Mouse (Mus musculus) spleen, adult 2 months (tissue): ENCODE data around the gene Hsbp1. TPM values are rescaled to one million over a fixed set of nuclear protein-coding genes. Genes with fewer than 3 reads are reported as not detected.

Source experiments
- DNase-seq, 2 experiments: peaks; one replicate each; pipeline versions ENCODE4 v3.0.0 to v3.0.0-alpha.2; 2012 to 2021; ENCODE audit warnings: low spot score in 2 of 2, low read depth in 1 of 2
- H3K27ac ChIP-seq: fragments of 200-500 bp; 2 replicates; pipeline ENCODE4 v1.5.1; 2012; ENCODE audit warnings: low read length, inconsistent platforms; ENCODE audit not compliant: insufficient read depth
- H3K27me3 ChIP-seq: fragments of 200-500 bp; 2 replicates; pipeline ENCODE4 v1.6.1; 2012; ENCODE audit warnings: mild to moderate bottlenecking, moderate library complexity, low read length, inconsistent platforms; ENCODE audit not compliant: control insufficient read depth, insufficient read depth
- H3K36me3 ChIP-seq: fragments of 200-500 bp; 2 replicates; pipeline ENCODE4 v1.6.1; 2012; ENCODE audit warnings: mild to moderate bottlenecking, low read length, inconsistent platforms; ENCODE audit not compliant: control insufficient read depth, insufficient read depth
- H3K4me1 ChIP-seq: fragments of 200-500 bp; 2 replicates; pipeline ENCODE4 v1.6.1; 2011; ENCODE audit warnings: inconsistent platforms; ENCODE audit not compliant: control insufficient read depth, insufficient read depth, insufficient read length
- H3K4me3 ChIP-seq: fragments of 200-500 bp; 2 replicates; pipeline ENCODE4 v1.5.1; 2011; ENCODE audit warnings: mild to moderate bottlenecking, inconsistent platforms; ENCODE audit not compliant: insufficient read depth, insufficient read length; ENCODE audit errors: extremely low read depth
- CTCF ChIP-seq: fragments of 200-500 bp; IDR thresholded peaks from 2 replicates; pipeline ENCODE4 v1.5.1; 2011; ENCODE audit warnings: mild to moderate bottlenecking, inconsistent platforms; ENCODE audit not compliant: insufficient read depth, insufficient read length, insufficient replicate concordance; ENCODE audit errors: extremely low read depth
- POLR2A ChIP-seq: fragments of 200-500 bp; IDR thresholded peaks from 2 replicates; pipeline ENCODE4 v1.6.1; 2011; ENCODE audit warnings: low read depth, low read length, inconsistent platforms
- WGBS: fragments of 180-500 bp; shearing (Covaris S2); methylation state at CpG from one replicate; pipeline ENCODE4 v1.1.7; 2018; 5-methylcytosine and 5-hydroxymethylcytosine counted together
- polyA plus RNA-seq: library from polyadenylated mRNA; depleted of rRNA; stranded (reverse); fragments of >200 nt; gene quantifications from 2 replicates; pipeline ENCODE4 v1.2.3, GENCODE M21; 2012; rRNA removed

Hsbp1 gene
- polyA plus RNA-seq, 1 experiment: 39.1 TPM

- no peaks in the 10 kb centered on the region for H3K36me3 ChIP-seq
- DNase-seq: peak in 1 of 2 experiments; percentile 33
- H3K4me3 ChIP-seq: no peak overlapping the region
- no peak overlapping the region for H3K27ac ChIP-seq
- no peaks in the 10 kb centered on the region for H3K27me3 ChIP-seq
- no peak for TF ChIP-seq POLR2A
- TF ChIP-seq CTCF: peak; percentile 53; the same call in 1 of the 2 replicates
- no peaks in the 10 kb centered on the region for H3K4me1 ChIP-seq
- WGBS: 18% methylated on average over 4 of the region's 4 CpGs
These were observed 36.3 kb downstream of the Hsbp1 start for GRCm38 (mm10) chr8:119380619-119381018.

DNA sequence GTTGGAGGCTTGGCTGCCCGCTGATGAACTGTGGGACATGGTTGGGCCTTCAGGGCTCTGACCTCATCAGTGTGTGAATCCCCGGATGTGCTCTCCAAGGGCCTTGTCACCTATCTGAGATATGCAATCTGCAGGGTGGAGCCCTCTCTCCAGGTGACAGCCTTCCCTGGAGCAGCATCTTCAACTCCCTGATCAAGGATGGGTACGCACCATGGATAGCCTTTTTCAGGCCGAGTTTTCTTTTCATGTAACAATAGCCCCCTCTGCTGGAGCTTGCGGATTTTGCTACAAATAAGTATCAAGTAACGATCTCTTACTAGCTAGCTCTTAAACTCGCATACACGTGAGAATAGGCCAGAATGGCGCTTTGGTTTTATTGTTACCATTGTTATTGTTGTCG lies 40.2 kb downstream of the Hsbp1 start:
- H3K4me1 ChIP-seq: no peaks in the 10 kb centered on the region
- no peaks in the 10 kb centered on the region for H3K27me3 ChIP-seq
- TF ChIP-seq POLR2A: no peak
- peak; percentile 22; the same call in 1 of the 2 replicates for TF ChIP-seq CTCF
- H3K27ac ChIP-seq: no peak overlapping the region
- peak in 1 of 2 experiments; percentile 49 for DNase-seq
- WGBS: 24% methylated on average over 10 of the region's 10 CpGs
- H3K4me3 ChIP-seq: no peak overlapping the region
- no peaks in the 10 kb centered on the region for H3K36me3 ChIP-seq

- Histone ChIP-seq H3K27ac (no peak overlapping the region), H3K36me3 (no peaks in the 10 kb centered on the region), H3K4me3 (no peak overlapping the region), H3K27me3 (no peaks in the 10 kb centered on the region), H3K4me1 (no peaks in the 10 kb centered on the region)
- no peak for DNase-seq
- TF ChIP-seq CTCF (no peak), POLR2A (no peak)
- 74% methylated on average over 6 of the region's 6 CpGs for WGBS
These were observed 41.6 kb downstream of the Hsbp1 start for GRCm38 (mm10) chr8:119385854-119386253.

DNA sequence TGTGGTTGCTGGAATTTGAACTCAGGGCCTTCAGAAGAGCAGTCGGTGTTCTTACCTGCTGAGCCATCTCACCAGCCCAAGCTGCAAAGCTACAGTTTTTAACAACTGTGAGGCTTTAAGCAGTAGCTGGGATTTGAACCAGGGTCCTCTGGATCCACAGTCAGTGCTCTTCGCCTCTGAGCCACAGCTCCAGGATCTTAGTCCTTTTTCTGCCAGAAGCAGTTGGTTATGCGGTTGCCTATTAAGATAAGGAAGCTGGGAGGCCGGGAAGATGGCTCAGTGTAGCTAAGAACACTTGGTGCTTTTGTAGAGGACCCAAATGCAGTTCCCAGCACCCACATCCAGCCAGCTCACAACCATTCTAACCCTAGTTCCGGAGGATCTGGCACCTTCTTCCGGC lies 42.7 kb downstream of the Hsbp1 start:
- 87% methylated on average over 6 of the region's 6 CpGs for WGBS
- TF ChIP-seq CTCF: no peak
- no peak for TF ChIP-seq POLR2A

GRCm38 (mm10) chr8:119394097-119394496 lies 49.8 kb downstream of the Hsbp1 start:
- H3K4me1 ChIP-seq: peaks cover 5% of the 10 kb centered on the region; the same call in 1 of the 2 replicates
- WGBS: 83% methylated on average over 9 of the region's 9 CpGs

More for the DNA sequence above, 42.7 kb downstream of the Hsbp1 start:
- no peaks in the 10 kb centered on the region for H3K27me3 ChIP-seq
- no peak overlapping the region for H3K27ac ChIP-seq
- DNase-seq: no peak
- H3K36me3 ChIP-seq: no peaks in the 10 kb centered on the region
- H3K4me3 ChIP-seq: no peak overlapping the region
- H3K4me1 ChIP-seq: no peaks in the 10 kb centered on the region

GRCm38 (mm10) chr8:119394524-119395026 lies 50.3 kb downstream of the Hsbp1 start, which contains the start of gene Mlycd:
Gene Mlycd (plus strand): TSS chr8:119394878.
- Histone ChIP-seq H3K27me3 (no peaks in the 10 kb centered on the region), H3K4me3 (peak within 1 kb of the TSS; percentile 70), H3K36me3 (no peaks in the 10 kb centered on the region), H3K27ac (peak within 1 kb of the TSS; percentile 65), H3K4me1 (peaks cover 5% of the 10 kb centered on the region; the same call in 1 of the 2 replicates)
- peak; percentile 63 to 91 for DNase-seq
- TF ChIP-seq POLR2A (peak; percentile 69), CTCF (no peak)
- WGBS: 1% methylated on average over 44 of the region's 44 CpGs

More at GRCm38 (mm10) chr8:119394097-119394496, 49.8 kb downstream of the Hsbp1 start:
- TF ChIP-seq CTCF (no peak), POLR2A (no peak)
- DNase-seq: no peak
- no peaks in the 10 kb centered on the region for H3K36me3 ChIP-seq
- peak overlapping the region; percentile 70; the same call in 1 of the 2 replicates for H3K4me3 ChIP-seq
- H3K27ac ChIP-seq: peak overlapping the region; percentile 65; the same call in 1 of the 2 replicates
- no peaks in the 10 kb centered on the region for H3K27me3 ChIP-seq

- H3K27ac ChIP-seq: peak overlapping the region; percentile 65
- DNase-seq: no peak
These were observed 51.0 kb downstream of the Hsbp1 start for GRCm38 (mm10) chr8:119395072-119395950.

More at GRCm38 (mm10) chr8:119395072-119395950, 51.0 kb downstream of the Hsbp1 start:
- no peaks in the 10 kb centered on the region for H3K36me3 ChIP-seq
- 9% methylated on average over 83 of the region's 83 CpGs for WGBS
- peak overlapping the region; percentile 70 for H3K4me3 ChIP-seq
- H3K27me3 ChIP-seq: no peaks in the 10 kb centered on the region
- TF ChIP-seq CTCF (no peak), POLR2A (no peak)
- peaks cover 5% of the 10 kb centered on the region; the same call in 1 of the 2 replicates for H3K4me1 ChIP-seq

Other genes with a start within 250 kb of the Hsbp1 start
- gene Mlycd, start 50.4 kb downstream of the Hsbp1 start, polyA plus RNA-seq: 17.8 and 23.6 TPM in 2 replicates
- gene Osgin1, start 89.6 kb downstream of the Hsbp1 start, polyA plus RNA-seq: 15.6 and 20.7 TPM in 2 replicates
- gene Necab2, start 102.2 kb downstream of the Hsbp1 start, polyA plus RNA-seq: 0.23 and 0.27 TPM in 2 replicates
- gene Slc38a8, start 157.2 kb downstream of the Hsbp1 start, polyA plus RNA-seq: 0.13 and 0.29 TPM in 2 replicates
- gene Mbtps1, start 214.2 kb downstream of the Hsbp1 start, polyA plus RNA-seq: 40.5 and 48.5 TPM in 2 replicates
- 29.9 and 39.7 TPM in 2 replicates for gene Hsdl1, start 230.7 kb downstream of the Hsbp1 start, polyA plus RNA-seq
- gene Dnaaf1, start 230.7 kb downstream of the Hsbp1 start, polyA plus RNA-seq: not detected in 2 replicates